8 mouse cellular contexts compared by ENCODE assay signal in genomic region chr11:11461635-11462560, GRCm38 (mm10). TPM values are rescaled to one million over a fixed set of nuclear protein-coding genes. Genes with fewer than 3 reads are reported as not detected.
A peak's percentile ranks its signal among the peaks of the same experiment; 100 is the strongest.
DNase-seq lines count a peak whose midpoint lies in the region; ATAC-seq lines count a peak whose summit lies in the region.

TSS of gene Spata48 (plus strand) at chr11:11462094.
TSS of gene Zpbp (minus strand) at chr11:11462408.

- H3K9me3 ChIP-seq in hindbrain, embryonic 13.5 days = no peaks in the 10 kb centered on the region

- 4% methylated on average over 61 of the region's 66 CpGs for WGBS in hindbrain, embryonic 13.5 days

- H3K9ac ChIP-seq in hindbrain, embryonic 13.5 days = peak within 1 kb of the TSS; percentile 78

- H3K4me1 ChIP-seq in hindbrain, embryonic 13.5 days (replicated peaks) = peaks cover 6% of the 10 kb centered on the region; the same call in 1 of the 2 replicates

- no peaks in the 10 kb centered on the region for H3K36me3 ChIP-seq in hindbrain, embryonic 13.5 days

- 0 out of 2 replicates have a peak, but pooled peaks cover 7% of the 10 kb centered on the region for H3K27me3 ChIP-seq in hindbrain, embryonic 13.5 days

- peak; percentile 96 for DNase-seq in NIH3T3 (ENCODE audit: low read depth)
- DNase-seq in cerebellum, postnatal 10 days = peak; percentile 93 to 95
- peak; percentile 80 to 83 for DNase-seq in frontal cortex, postnatal 14 days (ENCODE audit: low spot score in 2 of 2)
- peak; percentile 84 for DNase-seq in layer of hippocampus, postnatal 25 days (ENCODE audit: extremely low spot score in 1 of 2, low spot score in 1 of 2)
- peak; percentile 89 for DNase-seq in lung, postnatal 25 days (ENCODE audit: low spot score)
- peak; percentile 92 for DNase-seq in retina, postnatal 1 day
- peak; percentile 76 to 83 for DNase-seq in urinary bladder, adult 18-20 months (ENCODE audit: low spot score in 2 of 2)

- ATAC-seq in hindbrain, embryonic 13.5 days (ENCODE audit: low FRiP score) = peak; percentile 97

- peak within 1 kb of the TSS; percentile 64 for H3K4me3 ChIP-seq in hindbrain, embryonic 13.5 days

- H3K4me2 ChIP-seq in hindbrain, embryonic 13.5 days = peak within 1 kb of the TSS; percentile 69

- H3K27ac ChIP-seq in hindbrain, embryonic 13.5 days = peak within 1 kb of the TSS; percentile 84

RNA-seq across cellular contexts. Expression of gene Spata48, which starts in this region (rescaled TPM):
- polyA plus RNA-seq in hindbrain, embryonic 13.5 days (2015; fragmentation: Nextera tagmentation; extraction: Ambion mirVana) = 0.78 and 1.3 TPM in 2 replicates
- 1 to 10 TPM; 1.2 to 1.4 TPM for total RNA-seq in layer of hippocampus, postnatal 25 days (2021)

RNA-seq across cellular contexts. Expression of gene Zpbp, which starts in this region (rescaled TPM):
- polyA plus RNA-seq in hindbrain, embryonic 13.5 days (2015; fragmentation: Nextera tagmentation; extraction: Ambion mirVana) = 0.88 and 1.1 TPM in 2 replicates
- 1 to 10 TPM in 1 of 2 experiments, under 1 TPM in 1; 0.75 to 1.0 TPM for total RNA-seq in layer of hippocampus, postnatal 25 days (2021)

Comparison
In these comparisons a context has a peak if more than half of its experiments do, and no peak if none do; other contexts are left out.
1. Peak in every context shown above with its lines: DNase-seq, ATAC-seq, H3K4me3 ChIP-seq and H3K27ac ChIP-seq.